Mouse (Mus musculus) testis, adult 2 months (tissue): ENCODE measurements around the gene Ubl4a.
"Not testable (repeated sequence)": the region's sequence is repeated elsewhere in the genome, so short reads cannot be mapped to it uniquely, and the experiment has no call there.

Experiments used
- CTCF ChIP-seq: fragments of 200-500 bp; IDR thresholded peaks from 2 replicates; pipeline ENCODE4 v1.5.1; 2012; ENCODE audit warnings: low read depth, mild to moderate bottlenecking, inconsistent platforms, low read length, moderate library complexity; ENCODE audit not compliant: control insufficient read depth, insufficient read depth, insufficient replicate concordance
- POLR2A ChIP-seq: fragments of 200-500 bp; IDR thresholded peaks from 2 replicates; pipeline ENCODE4 v1.6.1; 2012; ENCODE audit warnings: low read depth, mild to moderate bottlenecking, inconsistent platforms, low read length, moderate library complexity; ENCODE audit not compliant: control insufficient read depth

GRCm38 (mm10) chrX:74357069-74357468, 15.9 kb downstream of the Ubl4a start:
- not testable (repeated sequence) for TF ChIP-seq POLR2A, CTCF
